In genomic region chr2:73312152-73313116, GRCm38 (mm10) we compare ENCODE assay signal across 8 mouse cellular contexts. TPM values are rescaled to one million over a fixed set of nuclear protein-coding genes. Genes with fewer than 3 reads are reported as not detected.
DNase-seq lines count a peak whose midpoint lies in the region; ATAC-seq lines count a peak whose summit lies in the region.

Gene Scrn3, plus strand, starts transcription at chr2:73312601.
Gene Cir1, minus strand, starts transcription at chr2:73312701.

- H3K9ac ChIP-seq in hindbrain, embryonic 16.5 days (ENCODE audit: low read depth, low read length) = peak within 1 kb of the TSS; percentile 72

- H3K4me2 ChIP-seq in hindbrain, embryonic 16.5 days (ENCODE audit: low read length) = peak within 1 kb of the TSS; percentile 90

- no peaks in the 10 kb centered on the region for H3K27me3 ChIP-seq in hindbrain, embryonic 16.5 days (replicated peaks; ENCODE audit: control insufficient read depth, insufficient read depth, low read length)

- peaks cover 14% of the 10 kb centered on the region for H3K36me3 ChIP-seq in hindbrain, embryonic 16.5 days (ENCODE audit: control insufficient read depth, insufficient read depth, low read length)
- H3K36me3 ChIP-seq in macrophage (ENCODE audit: inconsistent target) = peaks cover 27% of the 10 kb centered on the region

- no peaks in the 10 kb centered on the region for H3K9me3 ChIP-seq in hindbrain, embryonic 16.5 days (ENCODE audit: control insufficient read depth, low read length)

- peak within 1 kb of the TSS; percentile 76 for H3K4me3 ChIP-seq in hindbrain, embryonic 16.5 days (ENCODE audit: low read length)
- H3K4me3 ChIP-seq in macrophage (ENCODE audit: inconsistent target) = peak within 1 kb of the TSS; percentile 99

- ATAC-seq in hindbrain, embryonic 16.5 days = peak; percentile 99

- H3K4me1 ChIP-seq in hindbrain, embryonic 16.5 days (ENCODE audit: control insufficient read depth, insufficient read depth, low read depth, low read length) = peaks cover 12% of the 10 kb centered on the region

- H3K79me2 ChIP-seq in macrophage (ENCODE audit: inconsistent target) = peaks cover 27% of the 10 kb centered on the region

- peak within 1 kb of the TSS; percentile 83 for H3K27ac ChIP-seq in hindbrain, embryonic 16.5 days (ENCODE audit: low read depth, low read length)
- peak within 1 kb of the TSS; percentile 65 for H3K27ac ChIP-seq in macrophage

- peak; percentile 93 for DNase-seq in WW6 (ENCODE audit: low read depth, low spot score)
- DNase-seq in cerebellum, postnatal 4 days (ENCODE audit: low spot score in 2 of 2) = peak; percentile 81 to 93
- peak; percentile 94 for DNase-seq in gastrocnemius, adult 18-20 months (ENCODE audit: low spot score)
- DNase-seq in left cerebral cortex, adult 18-20 months (ENCODE audit: low spot score in 2 of 2) = peak; percentile 92 to 96
- DNase-seq in right cerebral cortex, adult 18-20 months = peak; percentile 97
- peak; percentile 76 for DNase-seq in urinary bladder, postnatal 10 days (ENCODE audit: low spot score)

- under 1% methylated on average over 64 of the region's 64 CpGs for WGBS in hindbrain, embryonic 16.5 days
- 1% methylated on average over 53 of the region's 64 CpGs for WGBS in macrophage (ENCODE audit: missing documents)

RNA-seq across cellular contexts. Expression of gene Scrn3, which starts in this region (rescaled TPM):
- 10 to 100 TPM; 55.5 to 57.9 TPM for total RNA-seq in gastrocnemius, adult 18-20 months (2021)
- polyA plus RNA-seq in hindbrain, embryonic 16.5 days (2015; fragmentation: Nextera tagmentation; extraction: Ambion mirVana) = 8.2 and 8.4 TPM in 2 replicates
- total RNA-seq in left cerebral cortex, adult 18-20 months (2021) = 10 to 100 TPM; 24.8 to 25.7 TPM
- total RNA-seq in macrophage (2018; cell fraction: chromatin; rRNA removed) = 10 to 100 TPM in 11 of 26 experiments, 1 to 10 TPM in 12, under 1 TPM in 3; 0.50 to 26.4 (median 6.5) TPM
- 10 to 100 TPM in 11 of 26 experiments, 1 to 10 TPM in 15; 3.8 to 15.3 (median 8.1) TPM for total RNA-seq in macrophage (2018; cell fraction: cytosol; rRNA removed)
- total RNA-seq in macrophage (2018; cell fraction: nucleus; rRNA removed) = 10 to 100 TPM in 8 of 26 experiments, 1 to 10 TPM in 18; 1.3 to 20.4 (median 6.3) TPM
- 13.3 to 14.9 TPM (median 14.0 TPM) in 3 replicates for polyA plus RNA-seq in macrophage (2018)

RNA-seq across cellular contexts. Expression of gene Cir1, which starts in this region (rescaled TPM):
- total RNA-seq in gastrocnemius, adult 18-20 months (2021) = 10 to 100 TPM; 11.9 to 13.8 TPM
- 20.9 and 23.8 TPM in 2 replicates for polyA plus RNA-seq in hindbrain, embryonic 16.5 days (2015; fragmentation: Nextera tagmentation; extraction: Ambion mirVana)
- 10 to 100 TPM; 25.6 to 28.3 TPM for total RNA-seq in left cerebral cortex, adult 18-20 months (2021)
- 10 to 100 TPM in 15 of 26 experiments, 1 to 10 TPM in 11; 2.1 to 29.3 (median 12.4) TPM for total RNA-seq in macrophage (2018; cell fraction: chromatin; rRNA removed)
- 10 to 100 TPM in 24 of 26 experiments, 1 to 10 TPM in 2; 8.4 to 26.8 (median 15.1) TPM for total RNA-seq in macrophage (2018; cell fraction: cytosol; rRNA removed)
- total RNA-seq in macrophage (2018; cell fraction: nucleus; rRNA removed) = 10 to 100 TPM in 9 of 26 experiments, 1 to 10 TPM in 17; 2.5 to 22.5 (median 7.6) TPM
- 14.0 to 40.4 TPM (median 25.0 TPM) in 3 replicates for polyA plus RNA-seq in macrophage (2018)

Comparison
In these comparisons a context has a peak if more than half of its experiments do, and no peak if none do; other contexts are left out.
1. Peak in every context shown above with its lines: DNase-seq, ATAC-seq, H3K4me3 ChIP-seq and H3K27ac ChIP-seq.